Mouse (Mus musculus): ENCODE results near the gene Polr1c. TPM values are rescaled to one million over a fixed set of nuclear protein-coding genes. Genes with fewer than 3 reads are reported as not detected.

Gene Polr1c
- total RNA-seq, 2 experiments from 2014 or later: 35.0 to 35.9 TPM

DNA sequence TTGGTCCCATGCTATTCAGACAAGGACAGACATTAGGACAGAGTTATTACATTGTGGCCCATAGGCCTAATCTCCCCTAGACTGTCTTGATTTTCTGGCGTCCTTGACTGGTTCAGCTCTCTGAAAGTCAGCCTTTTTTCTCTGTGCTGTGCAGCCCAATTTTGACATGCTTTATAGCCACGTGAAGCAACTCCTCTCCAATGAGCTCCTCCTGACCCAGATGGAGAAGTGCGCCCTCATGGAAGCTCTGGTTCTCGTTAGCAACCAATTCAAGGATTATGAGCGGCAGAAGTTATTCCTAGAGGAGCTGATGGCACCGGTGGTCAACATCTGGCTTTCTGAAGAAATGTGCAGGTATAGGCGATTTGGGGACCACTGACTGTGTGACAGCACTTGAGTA lies 20.3 kb downstream of the Polr1c start:
- DNase-seq (ENCODE audit: low spot score in 2 of 2): no peak

- DNase-seq (ENCODE audit: low spot score in 2 of 2): no peak
Observed at GRCm38 (mm10) chr17:46221601-46222000, 26.3 kb downstream of the Polr1c start.

DNA sequence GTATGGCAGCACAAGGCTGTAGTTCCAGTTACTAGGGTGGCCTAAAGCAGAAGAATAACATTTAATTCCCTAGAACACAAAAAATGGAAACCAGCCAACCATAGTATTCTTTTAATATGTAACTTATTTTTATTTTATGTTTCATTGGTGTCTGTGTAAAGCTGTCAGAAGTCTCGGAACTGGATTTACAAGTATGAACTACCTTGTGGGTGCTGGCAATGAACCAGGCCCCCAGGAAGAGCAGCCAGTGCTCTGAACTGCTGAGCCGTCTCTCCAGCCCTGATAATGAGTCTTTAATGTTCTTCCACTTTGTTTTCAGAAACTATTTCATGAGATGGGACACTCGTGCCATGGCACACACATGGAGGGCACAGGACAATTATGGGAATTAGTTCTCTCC lies 37.3 kb downstream of the Polr1c start:
- DNase-seq (ENCODE audit: low spot score in 2 of 2): no peak

- DNase-seq (ENCODE audit: low spot score in 2 of 2): no peak
Observed at GRCm38 (mm10) chr17:46206676-46207075, 41.2 kb downstream of the Polr1c start.

DNA sequence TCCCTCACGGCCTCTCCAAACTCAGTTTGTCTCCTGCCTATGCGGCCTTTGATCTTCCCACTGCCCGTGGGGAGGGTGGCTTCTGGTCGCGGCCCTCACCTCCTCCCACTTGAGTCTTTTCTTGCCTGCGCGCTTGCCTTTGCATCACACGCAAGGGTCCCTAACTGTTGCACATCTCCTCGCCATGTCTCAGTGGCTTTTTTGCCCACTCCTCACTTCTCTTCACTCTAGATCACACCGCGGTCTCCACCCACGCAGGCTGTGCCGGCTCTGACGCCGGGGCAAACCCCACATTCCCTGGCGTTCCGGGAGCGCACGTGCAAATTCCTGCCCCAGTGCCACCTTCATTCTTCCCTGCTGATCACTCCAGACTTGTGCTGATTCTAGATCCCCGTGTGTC lies 44.8 kb downstream of the Polr1c start:
- DNase-seq (ENCODE audit: low spot score in 2 of 2): no peak

- peak; percentile 91 to 95 for DNase-seq (ENCODE audit: low spot score in 2 of 2)
Observed at GRCm38 (mm10) chr17:46202421-46203071, 45.3 kb downstream of the Polr1c start, which contains the start of the genes Polh and Xpo5. TSS of gene Polh (minus strand) at chr17:46202645. TSS of gene Xpo5 (plus strand) at chr17:46202782.

DNA sequence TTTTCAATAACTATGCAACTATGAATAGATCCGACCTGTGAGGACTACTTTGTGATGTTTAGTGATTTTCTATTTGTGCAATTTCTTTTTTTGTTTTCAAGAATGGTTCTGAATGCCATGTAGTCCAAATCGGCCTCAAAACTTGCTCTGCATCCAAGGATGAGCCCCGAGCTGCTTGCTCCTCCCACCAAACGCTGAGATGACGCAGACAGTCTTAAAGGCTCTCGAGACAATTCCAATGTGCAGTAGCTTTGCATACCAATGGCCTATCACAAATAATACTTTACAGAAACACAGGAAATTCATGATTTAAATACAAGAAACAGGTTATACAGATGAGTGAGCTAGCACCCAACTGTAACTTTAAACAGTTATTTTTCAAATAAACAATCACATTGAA lies 46.7 kb downstream of the Polr1c start:
- no peak for DNase-seq (ENCODE audit: low spot score in 2 of 2)

Small RNA genes within 50 kb of the gene (microRNA-seq; reads per million reads assigned to microRNA genes)
- gene Mir693: 0 reads per million in 2 experiments

Other genes with a start within 250 kb of the Polr1c start
- 10 to 100 TPM; 79.6 to 96.5 TPM for gene Vegfa, start 215.7 kb downstream of the Polr1c start, total RNA-seq (2021)
- gene Mrps18a, start 137.1 kb downstream of the Polr1c start, total RNA-seq (2021): 10 to 100 TPM; 77.4 to 79.2 TPM
- 10 to 100 TPM; 27.4 to 28.5 TPM for gene Rsph9, start 103.8 kb downstream of the Polr1c start, total RNA-seq (2021)
- gene Mad2l1bp, start 94.5 kb downstream of the Polr1c start, total RNA-seq (2021): 10 to 100 TPM in 1 of 2 experiments, 1 to 10 TPM in 1; 9.0 to 11.3 TPM
- 100 to 1,000 TPM; 100 to 107 TPM for gene Gtpbp2, start 87.0 kb downstream of the Polr1c start, total RNA-seq (2021)
- gene Polh, start 45.4 kb downstream of the Polr1c start, total RNA-seq (2021): 1 to 10 TPM; 6.2 to 6.9 TPM
- gene Xpo5, start 45.3 kb downstream of the Polr1c start, total RNA-seq (2021): 10 to 100 TPM; 43.8 to 44.4 TPM
- gene Yipf3, start within 50 bp of the Polr1c start, total RNA-seq (2021): 10 to 100 TPM; 81.9 to 91.9 TPM
- gene Lrrc73, start 5.5 kb upstream of the Polr1c start, total RNA-seq (2021): 10 to 100 TPM; 76.9 to 83.1 TPM
- gene Tjap1, start 35.0 kb upstream of the Polr1c start, total RNA-seq (2021): 10 to 100 TPM; 43.4 to 49.2 TPM
- gene Dlk2, start 49.4 kb upstream of the Polr1c start, total RNA-seq (2021): 10 to 100 TPM; 44.1 to 50.9 TPM
- 10 to 100 TPM; 10.2 to 10.3 TPM for gene Abcc10, start 80.3 kb upstream of the Polr1c start, total RNA-seq (2021)
- 10 to 100 TPM; 64.7 to 67.3 TPM for gene Zfp318, start 135.7 kb upstream of the Polr1c start, total RNA-seq (2021)
- 1 to 10 TPM; 2.8 to 4.1 TPM for gene Crip3, start 180.9 kb upstream of the Polr1c start, total RNA-seq (2021)
- under 1 TPM; 0.19 to 0.39 TPM for gene Slc22a7, start 190.4 kb upstream of the Polr1c start, total RNA-seq (2021)
- 100 to 1,000 TPM; 123 to 125 TPM for gene Ttbk1, start 239.6 kb upstream of the Polr1c start, total RNA-seq (2021)
- 1 to 10 TPM; 5.7 TPM for gene Dnph1, start 248.7 kb upstream of the Polr1c start, total RNA-seq (2021)

Data from layer of hippocampus, postnatal 14 days (tissue).